Mouse (Mus musculus) bone marrow macrophage, adult 2 months (primary cell): ENCODE data around the gene Sgip1. TPM values are rescaled to one million over a fixed set of nuclear protein-coding genes. Genes with fewer than 3 reads are reported as not detected.

Experiments used
- H3K27ac ChIP-seq: 2 replicates; pipeline ENCODE4 v1.5.1; 2012; ENCODE audit warnings: low read depth, low read length; ENCODE audit not compliant: insufficient read depth
- H3K4me1 ChIP-seq: 2 replicates; pipeline ENCODE4 v1.6.1; 2012; ENCODE audit warnings: low read length; ENCODE audit not compliant: control insufficient read depth, insufficient read depth
- H3K4me3 ChIP-seq: 2 replicates; pipeline ENCODE4 v1.5.1; 2012; ENCODE audit warnings: mild to moderate bottlenecking, low read length, moderate library complexity; ENCODE audit not compliant: insufficient read depth
- CTCF ChIP-seq: IDR thresholded peaks from 2 replicates; pipeline ENCODE4 v1.5.1; 2012; ENCODE audit warnings: low read depth, mild to moderate bottlenecking, low read length, moderate library complexity
- POLR2A ChIP-seq: IDR thresholded peaks from 2 replicates; pipeline ENCODE4 v1.6.1; 2012; ENCODE audit warnings: mild to moderate bottlenecking, low read depth, low read length, borderline replicate concordance
- polyA plus RNA-seq: library from polyadenylated mRNA; stranded (reverse); fragments of >200 nt; gene quantifications from 2 replicates; pipeline ENCODE4 v1.2.4, GENCODE M21; 2012; ENCODE audit not compliant: missing spikeins, insufficient read depth, insufficient read length

Gene Sgip1
- polyA plus RNA-seq, 1 experiment = not detected

DNA sequence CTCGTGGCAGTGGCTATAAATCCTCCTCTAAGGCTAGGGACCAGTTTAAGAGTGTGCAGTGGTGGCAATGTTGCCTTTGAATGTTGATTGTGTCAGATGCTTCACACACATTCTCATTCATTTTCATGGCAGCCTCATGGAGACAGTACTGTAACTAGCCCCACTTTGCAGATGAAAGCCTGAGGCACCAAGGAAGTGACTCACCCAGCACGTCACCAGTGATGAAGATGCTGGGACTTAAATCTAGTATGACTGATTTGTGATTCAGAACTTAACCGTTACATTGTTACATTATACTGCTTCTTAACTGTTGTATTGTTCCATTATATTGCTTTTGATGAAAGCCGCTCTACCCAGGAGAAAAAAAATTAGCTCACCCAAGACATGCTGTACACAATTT, 145.8 kb downstream of the Sgip1 start:
- H3K4me3 ChIP-seq = no peak overlapping the region
- TF ChIP-seq POLR2A = no peak
- no peak for TF ChIP-seq CTCF
- H3K27ac ChIP-seq = no peak overlapping the region
- H3K4me1 ChIP-seq = peaks cover 11% of the 10 kb centered on the region

DNA sequence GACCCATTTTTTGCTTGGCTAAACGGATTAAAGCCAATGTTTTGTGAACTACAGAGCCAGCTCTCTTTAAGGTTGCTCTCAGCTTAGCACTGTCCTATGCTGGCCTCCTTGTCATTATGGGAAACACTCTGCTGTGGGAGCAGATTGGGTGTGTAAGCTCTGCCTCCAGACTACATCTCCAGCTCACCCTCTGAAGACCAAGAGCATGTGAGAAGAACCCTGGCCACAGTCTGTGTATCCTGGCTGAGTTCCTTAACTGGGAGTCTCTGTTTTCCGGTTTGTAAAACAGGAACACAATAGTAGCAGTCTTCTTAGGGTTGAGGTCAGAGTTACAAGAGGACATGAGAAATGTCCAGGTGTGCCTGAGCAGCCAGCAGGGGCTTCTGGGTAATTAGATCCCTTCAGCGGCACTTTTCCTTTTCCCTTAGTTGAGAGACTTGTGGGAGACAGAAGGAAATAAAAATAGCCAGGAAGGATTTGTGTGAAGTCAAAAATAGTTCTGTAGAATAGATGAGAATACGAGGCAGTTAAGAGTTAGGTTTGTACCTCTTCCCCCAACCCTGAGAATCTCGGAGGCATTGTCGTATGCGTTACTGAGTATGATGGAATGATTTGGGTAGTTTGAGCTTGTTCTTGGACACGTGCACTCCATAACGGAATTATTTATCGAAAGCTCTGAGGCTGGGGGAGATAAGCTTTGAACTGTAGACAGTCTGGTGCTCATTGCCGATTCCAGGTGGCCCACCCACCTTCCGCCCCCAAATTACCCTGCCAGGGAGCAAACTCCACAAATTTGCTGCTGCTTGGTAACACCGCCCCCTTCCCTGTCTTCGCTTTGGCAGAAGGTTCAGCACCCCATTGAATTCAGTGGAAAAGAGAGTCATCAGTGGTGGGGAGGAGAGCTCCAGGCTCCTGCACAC, 146.9 kb downstream of the Sgip1 start:
- no peak overlapping the region for H3K27ac ChIP-seq
- TF ChIP-seq POLR2A (no peak), CTCF (no peak)
- peaks cover 11% of the 10 kb centered on the region for H3K4me1 ChIP-seq
- H3K4me3 ChIP-seq = no peak overlapping the region

DNA sequence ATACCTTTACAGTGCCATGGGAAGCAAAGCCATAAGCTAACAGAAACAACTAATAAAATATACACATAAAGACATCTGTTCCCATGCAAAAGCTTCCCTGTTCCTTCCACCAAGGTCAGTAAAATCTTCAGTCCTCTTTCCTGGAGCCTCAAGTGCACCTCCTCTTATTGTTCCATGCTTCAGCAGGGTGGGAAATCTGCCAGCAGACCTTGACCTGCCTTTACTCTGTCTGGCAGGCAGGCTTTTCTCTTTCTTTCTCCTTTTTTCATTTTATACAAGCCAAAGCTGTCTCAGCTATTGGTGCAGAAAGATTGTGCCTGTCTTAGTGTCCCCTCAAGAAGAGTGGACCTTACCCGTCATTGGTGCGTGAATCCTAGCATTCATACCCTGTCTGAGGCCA, 154.8 kb downstream of the Sgip1 start:
- TF ChIP-seq CTCF (no peak), POLR2A (no peak)
- Histone ChIP-seq H3K4me1 (no peaks in the 10 kb centered on the region), H3K4me3 (no peak overlapping the region), H3K27ac (no peak overlapping the region)

DNA sequence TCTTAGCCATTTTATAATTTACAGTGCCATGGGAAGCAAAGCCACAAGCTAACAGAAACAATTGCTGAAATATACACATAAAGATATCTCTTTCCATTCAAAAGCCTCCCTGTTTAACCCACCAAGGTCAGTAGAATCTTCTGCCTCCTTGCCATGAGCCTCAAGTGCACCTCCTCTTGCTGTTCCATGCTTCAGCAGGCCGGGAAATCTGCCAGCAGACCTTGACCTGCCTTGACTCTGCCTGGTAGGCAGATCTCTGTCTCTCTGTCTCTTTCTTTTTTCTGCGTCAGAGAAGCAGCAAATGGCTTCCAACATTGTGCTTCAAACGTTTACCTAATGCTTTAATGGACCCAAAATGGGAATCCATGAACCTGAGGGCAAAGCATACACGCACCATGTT, 157.9 kb downstream of the Sgip1 start:
- Histone ChIP-seq H3K4me1 (no peaks in the 10 kb centered on the region), H3K27ac (no peak overlapping the region), H3K4me3 (no peak overlapping the region)
- TF ChIP-seq POLR2A (no peak), CTCF (no peak)

DNA sequence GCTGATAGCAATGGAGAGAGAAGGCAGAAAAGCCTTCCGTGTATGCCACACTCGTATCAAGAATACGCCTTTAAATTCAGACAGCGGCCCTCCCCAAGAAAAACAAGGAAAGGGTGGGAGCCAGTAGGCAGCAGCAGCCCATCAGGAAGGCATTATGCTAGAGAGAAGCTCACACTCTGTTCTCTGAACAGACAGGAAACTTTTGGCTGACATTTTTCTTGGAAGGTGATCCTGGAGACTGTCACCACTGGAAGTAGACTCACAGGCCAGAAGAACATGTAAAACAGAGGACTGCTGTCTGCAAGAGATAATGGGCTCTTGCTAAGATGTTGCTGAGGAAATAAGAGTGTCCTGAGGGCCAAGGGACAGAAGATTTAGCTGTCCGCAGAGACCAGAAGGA, 158.6 kb downstream of the Sgip1 start:
- no peaks in the 10 kb centered on the region for H3K4me1 ChIP-seq
- no peak overlapping the region for H3K4me3 ChIP-seq
- no peak overlapping the region for H3K27ac ChIP-seq
- TF ChIP-seq CTCF (no peak), POLR2A (no peak)

DNA sequence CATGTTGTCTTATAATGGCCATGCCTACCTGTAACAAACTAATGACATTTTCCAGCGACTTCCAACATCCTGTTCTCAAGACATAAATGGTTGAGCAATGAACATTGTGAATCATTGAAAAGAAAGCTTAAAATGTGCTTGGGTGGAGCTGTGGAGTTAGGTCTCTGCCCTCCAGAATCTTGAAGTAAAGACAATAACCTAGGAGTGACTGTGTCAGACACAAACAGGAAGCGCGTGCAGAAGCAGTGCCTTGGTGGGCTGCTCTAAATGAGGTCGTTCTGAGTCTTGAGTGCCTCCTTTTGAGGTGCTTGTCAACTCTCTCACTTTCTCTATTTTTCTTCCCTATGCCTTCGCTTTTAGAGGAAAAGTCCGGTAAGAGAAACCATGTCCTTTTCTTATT, 159.1 kb downstream of the Sgip1 start:
- TF ChIP-seq CTCF = no peak
- TF ChIP-seq POLR2A = no peak
- H3K4me3 ChIP-seq = no peak overlapping the region
- no peaks in the 10 kb centered on the region for H3K4me1 ChIP-seq
- no peak overlapping the region for H3K27ac ChIP-seq

DNA sequence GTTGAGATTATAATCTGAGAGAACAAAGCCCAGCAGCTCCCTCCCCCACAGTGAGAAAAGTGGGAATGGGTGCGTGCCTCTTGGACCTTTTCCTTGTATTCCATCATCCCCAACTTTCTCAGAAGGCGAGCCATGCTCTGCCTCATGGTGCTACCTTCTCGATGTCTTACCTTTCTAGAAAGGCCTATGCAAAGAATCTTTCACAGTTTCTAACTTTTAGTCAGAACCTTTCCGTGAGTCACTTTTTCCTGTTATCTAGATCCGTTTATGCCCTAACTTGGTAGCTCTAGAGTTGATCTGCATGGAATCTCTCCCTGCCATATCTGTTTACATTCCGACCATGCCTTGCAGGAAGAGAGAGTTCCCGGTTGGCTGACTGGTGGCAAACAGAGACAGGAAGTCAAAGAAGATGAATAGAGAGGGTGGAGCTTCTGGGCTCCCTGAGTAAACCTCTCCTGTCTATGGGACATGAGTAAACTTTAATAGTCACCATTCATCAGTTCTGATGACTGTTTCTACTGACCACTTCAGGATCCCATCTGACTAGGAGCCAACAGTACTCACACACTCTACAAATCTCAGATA, 166.8 kb downstream of the Sgip1 start:
- no peak overlapping the region for H3K27ac ChIP-seq
- no peaks in the 10 kb centered on the region for H3K4me1 ChIP-seq
- H3K4me3 ChIP-seq = no peak overlapping the region
- TF ChIP-seq POLR2A (no peak), CTCF (no peak)

DNA sequence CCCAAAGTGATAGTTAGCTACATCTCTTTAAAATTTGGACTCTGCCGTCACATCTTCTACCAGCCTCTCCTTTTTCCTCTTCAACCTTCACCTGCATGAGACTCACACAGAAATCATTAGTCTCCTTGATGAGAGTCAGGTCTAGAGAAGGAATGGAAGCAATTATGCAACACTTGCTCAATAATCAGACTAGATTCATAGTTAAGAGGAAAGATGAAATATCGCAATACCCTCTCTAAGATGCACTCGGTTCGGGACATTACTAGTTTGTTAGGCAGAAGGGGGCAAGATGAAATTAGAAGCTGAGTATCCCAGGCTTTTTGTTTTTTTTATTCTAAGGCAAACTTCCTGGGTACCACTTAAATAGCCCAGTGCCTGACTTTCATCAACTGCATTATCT, 169.1 kb downstream of the Sgip1 start:
- Histone ChIP-seq H3K4me3 (no peak overlapping the region), H3K27ac (no peak overlapping the region), H3K4me1 (no peaks in the 10 kb centered on the region)
- no peak for TF ChIP-seq POLR2A
- no peak for TF ChIP-seq CTCF

DNA sequence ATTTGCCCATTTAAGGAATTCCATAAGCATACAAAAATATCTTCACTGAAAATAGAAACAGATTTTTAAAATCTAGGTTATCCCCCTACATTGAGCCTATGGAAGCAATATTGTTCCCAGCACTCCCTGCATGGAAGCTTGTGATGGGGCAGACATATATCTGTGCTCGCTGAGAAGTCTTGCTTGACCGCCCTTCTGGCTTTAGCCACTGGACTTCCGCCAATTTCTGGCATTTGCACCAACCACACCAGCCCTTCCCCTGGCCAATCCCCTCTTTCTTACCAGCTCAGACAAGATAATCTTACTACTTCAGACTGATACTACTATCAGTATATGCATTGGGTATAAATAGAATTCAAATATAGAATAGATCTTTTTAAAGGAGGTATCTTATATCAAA, 172.1 kb downstream of the Sgip1 start:
- H3K4me1 ChIP-seq = no peaks in the 10 kb centered on the region
- no peak overlapping the region for H3K4me3 ChIP-seq
- H3K27ac ChIP-seq = no peak overlapping the region
- TF ChIP-seq CTCF (no peak), POLR2A (no peak)

DNA sequence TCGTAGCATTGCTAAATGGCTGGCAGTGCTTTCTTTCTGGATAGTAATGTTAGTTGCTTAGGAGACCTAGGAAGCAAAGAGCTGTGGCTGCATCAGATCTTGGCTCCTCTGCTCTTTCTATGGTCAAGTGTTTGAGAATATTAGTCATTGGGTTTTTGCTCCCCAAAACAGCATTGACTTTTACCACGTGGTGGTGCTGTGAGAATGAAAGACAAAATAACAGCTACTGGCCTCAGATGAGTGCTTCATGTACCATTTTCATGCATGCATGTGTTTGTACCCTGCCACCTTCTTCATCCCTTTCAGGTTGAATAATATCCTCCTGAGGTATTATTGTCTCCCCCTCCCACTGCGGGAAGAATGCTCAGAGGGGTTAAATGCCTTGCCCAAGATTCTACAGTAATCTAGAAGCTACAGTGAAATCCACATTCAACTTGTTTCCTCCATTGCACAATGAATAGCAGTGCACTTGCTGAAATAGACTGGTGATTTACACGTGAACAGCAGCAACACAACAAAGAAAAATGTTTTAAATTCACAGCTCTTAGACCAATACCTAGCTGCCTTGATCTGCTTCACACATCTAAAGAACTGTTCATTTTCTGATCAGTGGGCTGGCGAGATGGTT, 172.7 kb downstream of the Sgip1 start:
- H3K27ac ChIP-seq = no peak overlapping the region
- no peak for TF ChIP-seq CTCF
- no peak for TF ChIP-seq POLR2A
- no peaks in the 10 kb centered on the region for H3K4me1 ChIP-seq
- no peak overlapping the region for H3K4me3 ChIP-seq
